Mouse (Mus musculus): ENCODE measurements around the gene Krtap3-2. TPM values are rescaled to one million over a fixed set of nuclear protein-coding genes. Genes with fewer than 3 reads are reported as not detected.

The Krtap3-2 gene
- polyA plus RNA-seq, 1 experiment from 2014 or later = not detected

DNA sequence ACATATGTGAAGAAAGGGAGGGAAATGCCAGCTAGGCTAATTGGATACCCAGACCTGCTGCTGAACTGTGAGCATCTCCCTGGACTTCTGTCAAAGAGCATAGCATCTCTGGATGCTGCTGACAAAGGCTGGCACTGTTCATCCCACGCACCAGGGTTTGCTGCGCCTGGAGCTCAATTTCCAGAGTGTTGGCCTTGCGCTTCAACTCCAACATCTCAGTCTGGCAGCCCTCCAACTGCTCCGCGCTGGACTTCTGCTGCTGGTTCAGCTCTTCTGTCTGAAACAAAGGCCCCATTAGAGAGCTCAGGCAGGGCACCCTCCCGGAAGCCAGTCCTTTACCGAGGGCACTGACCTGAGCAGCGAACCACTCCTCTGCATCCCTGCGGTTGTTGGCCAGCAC lies 16.9 kb downstream of the Krtap3-2 start:
- no peak overlapping the region for H3K27ac ChIP-seq (ENCODE audit: low read depth, low read length)
- H3K4me2 ChIP-seq = no peak overlapping the region
- 69% methylated on average over 9 of the region's 9 CpGs for WGBS (ENCODE audit: insufficient replicate concordance)

GRCm38 (mm10) chr11:99521288-99521860 lies 35.3 kb downstream of the Krtap3-2 start, which contains the start of gene Krt39:
Gene Krt39 (minus strand): TSS chr11:99521338.
- no peaks in the 10 kb centered on the region for H3K27me3 ChIP-seq (ENCODE audit: control insufficient read depth, insufficient read depth, low read length)
- no peaks in the 10 kb centered on the region for H3K9me3 ChIP-seq (replicated peaks; ENCODE audit: control insufficient read depth, low read length)
- no peak within 1 kb of the TSS for H3K4me2 ChIP-seq
- H3K36me3 ChIP-seq (ENCODE audit: control insufficient read depth, insufficient read depth, low read length) = no peaks in the 10 kb centered on the region
- ATAC-seq (replicated peaks; ENCODE audit: insufficient number of reproducible peaks, low FRiP score, low TSS enrichment) = no peak
- WGBS (ENCODE audit: insufficient replicate concordance) = 80% methylated on average over 13 of the region's 13 CpGs
- H3K27ac ChIP-seq (ENCODE audit: low read depth, low read length) = no peak within 1 kb of the TSS
- H3K4me3 ChIP-seq (ENCODE audit: low read depth, low read length) = no peak within 1 kb of the TSS
- H3K9ac ChIP-seq (ENCODE audit: low read depth, low read length) = no peak within 1 kb of the TSS
- H3K4me1 ChIP-seq (ENCODE audit: control insufficient read depth, insufficient read depth, low read length) = no peaks in the 10 kb centered on the region

More for the DNA sequence above, 16.9 kb downstream of the Krtap3-2 start:
- Histone ChIP-seq H3K4me1 (ENCODE audit: control insufficient read depth, insufficient read depth, low read length) (no peaks in the 10 kb centered on the region), H3K9ac (ENCODE audit: low read depth, low read length) (no peak overlapping the region), H3K27me3 (ENCODE audit: control insufficient read depth, insufficient read depth, low read length) (no peaks in the 10 kb centered on the region), H3K36me3 (ENCODE audit: control insufficient read depth, insufficient read depth, low read length) (no peaks in the 10 kb centered on the region), H3K4me3 (ENCODE audit: low read depth, low read length) (no peak overlapping the region), H3K9me3 (replicated peaks; ENCODE audit: control insufficient read depth, low read length) (no peaks in the 10 kb centered on the region)
- no peak for ATAC-seq (replicated peaks; ENCODE audit: insufficient number of reproducible peaks, low FRiP score, low TSS enrichment)

DNA sequence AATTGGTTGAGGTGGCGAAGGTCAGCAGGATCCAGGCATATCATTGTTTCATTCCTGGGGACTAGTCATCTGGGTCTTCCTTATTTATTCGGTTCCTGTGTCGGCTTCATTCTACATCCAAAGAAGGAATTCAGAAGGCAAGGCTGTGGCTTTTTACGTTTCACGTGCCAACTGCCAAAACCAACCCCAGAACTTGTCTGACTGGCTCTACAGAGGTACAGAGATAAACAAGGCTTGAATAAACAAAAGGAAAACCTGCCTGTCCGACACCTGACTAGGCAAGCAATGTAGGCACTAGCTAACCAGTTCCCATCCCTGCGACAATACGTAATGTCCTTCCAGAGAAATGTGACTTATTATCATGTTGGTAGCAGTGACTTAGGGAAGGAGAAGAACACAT lies 42.6 kb downstream of the Krtap3-2 start:
- ATAC-seq (replicated peaks; ENCODE audit: insufficient number of reproducible peaks, low FRiP score, low TSS enrichment) = no peak
- Histone ChIP-seq H3K9ac (ENCODE audit: low read depth, low read length) (no peak overlapping the region), H3K4me3 (ENCODE audit: low read depth, low read length) (no peak overlapping the region), H3K9me3 (replicated peaks; ENCODE audit: control insufficient read depth, low read length) (no peaks in the 10 kb centered on the region), H3K36me3 (ENCODE audit: control insufficient read depth, insufficient read depth, low read length) (no peaks in the 10 kb centered on the region), H3K27ac (ENCODE audit: low read depth, low read length) (no peak overlapping the region), H3K4me1 (ENCODE audit: control insufficient read depth, insufficient read depth, low read length) (no peaks in the 10 kb centered on the region), H3K27me3 (ENCODE audit: control insufficient read depth, insufficient read depth, low read length) (no peaks in the 10 kb centered on the region), H3K4me2 (no peak overlapping the region)
- WGBS (ENCODE audit: insufficient replicate concordance) = 79% methylated on average over 8 of the region's 8 CpGs

Other genes starting within 250 kb of the Krtap3-2 start
- gene Krt25, start 233.9 kb downstream of the Krtap3-2 start, polyA plus RNA-seq (2014; fragmentation: Nextera tagmentation; extraction: Ambion mirVana) = not detected in 2 replicates
- not detected in 2 replicates for gene Krt26, start 218.9 kb downstream of the Krtap3-2 start, polyA plus RNA-seq (2014; fragmentation: Nextera tagmentation; extraction: Ambion mirVana)
- not detected in 2 replicates for gene Krt27, start 205.7 kb downstream of the Krtap3-2 start, polyA plus RNA-seq (2014; fragmentation: Nextera tagmentation; extraction: Ambion mirVana)
- gene Krt28, start 181.9 kb downstream of the Krtap3-2 start, polyA plus RNA-seq (2014; fragmentation: Nextera tagmentation; extraction: Ambion mirVana) = 0.16 TPM in 1 of 2 replicates, not detected in the other
- 12.9 and 14.9 TPM in 2 replicates for gene Krt10, start 167.5 kb downstream of the Krtap3-2 start, polyA plus RNA-seq (2014; fragmentation: Nextera tagmentation; extraction: Ambion mirVana)
- gene Krt12, start 134.6 kb downstream of the Krtap3-2 start, polyA plus RNA-seq (2014; fragmentation: Nextera tagmentation; extraction: Ambion mirVana) = not detected in 2 replicates
- gene Krt20, start 118.7 kb downstream of the Krtap3-2 start, polyA plus RNA-seq (2014; fragmentation: Nextera tagmentation; extraction: Ambion mirVana) = 3.7 and 5.4 TPM in 2 replicates
- 0.43 and 0.51 TPM in 2 replicates for gene Krt23, start 63.7 kb downstream of the Krtap3-2 start, polyA plus RNA-seq (2014; fragmentation: Nextera tagmentation; extraction: Ambion mirVana)
- gene Krt39, start 35.5 kb downstream of the Krtap3-2 start, polyA plus RNA-seq (2014; fragmentation: Nextera tagmentation; extraction: Ambion mirVana) = not detected in 2 replicates
- not detected in 2 replicates for gene Krt40, start 13.7 kb downstream of the Krtap3-2 start, polyA plus RNA-seq (2014; fragmentation: Nextera tagmentation; extraction: Ambion mirVana)
- gene Krtap3-3, start 6.0 kb downstream of the Krtap3-2 start, polyA plus RNA-seq (2014; fragmentation: Nextera tagmentation; extraction: Ambion mirVana) = not detected in 2 replicates
- gene Gm11939, start 2.6 kb upstream of the Krtap3-2 start, polyA plus RNA-seq (2014; fragmentation: Nextera tagmentation; extraction: Ambion mirVana) = not detected in 2 replicates
- gene Krtap3-1, start 9.8 kb upstream of the Krtap3-2 start, polyA plus RNA-seq (2014; fragmentation: Nextera tagmentation; extraction: Ambion mirVana) = not detected in 2 replicates
- not detected in 2 replicates for gene Krtap1-5, start 24.2 kb upstream of the Krtap3-2 start, polyA plus RNA-seq (2014; fragmentation: Nextera tagmentation; extraction: Ambion mirVana)
- not detected in 2 replicates for gene Krtap1-4, start 26.8 kb upstream of the Krtap3-2 start, polyA plus RNA-seq (2014; fragmentation: Nextera tagmentation; extraction: Ambion mirVana)
- not detected in 2 replicates for gene Krtap1-3, start 34.5 kb upstream of the Krtap3-2 start, polyA plus RNA-seq (2014; fragmentation: Nextera tagmentation; extraction: Ambion mirVana)
- not detected in 2 replicates for gene Krtap9-3, start 41.3 kb upstream of the Krtap3-2 start, polyA plus RNA-seq (2014; fragmentation: Nextera tagmentation; extraction: Ambion mirVana)
- not detected in 2 replicates for gene Gm11938, start 46.5 kb upstream of the Krtap3-2 start, polyA plus RNA-seq (2014; fragmentation: Nextera tagmentation; extraction: Ambion mirVana)
- not detected in 2 replicates for gene Gm11937, start 53.3 kb upstream of the Krtap3-2 start, polyA plus RNA-seq (2014; fragmentation: Nextera tagmentation; extraction: Ambion mirVana)
- gene Krtap2-4, start 58.0 kb upstream of the Krtap3-2 start, polyA plus RNA-seq (2014; fragmentation: Nextera tagmentation; extraction: Ambion mirVana) = not detected in 2 replicates
- not detected in 2 replicates for gene Gm11562, start 63.6 kb upstream of the Krtap3-2 start, polyA plus RNA-seq (2014; fragmentation: Nextera tagmentation; extraction: Ambion mirVana)
- gene Krtap4-1, start 71.4 kb upstream of the Krtap3-2 start, polyA plus RNA-seq (2014; fragmentation: Nextera tagmentation; extraction: Ambion mirVana) = not detected in 2 replicates
- gene Krtap4-2, start 78.2 kb upstream of the Krtap3-2 start, polyA plus RNA-seq (2014; fragmentation: Nextera tagmentation; extraction: Ambion mirVana) = not detected in 2 replicates
- not detected in 2 replicates for gene Krtap4-7, start 87.2 kb upstream of the Krtap3-2 start, polyA plus RNA-seq (2014; fragmentation: Nextera tagmentation; extraction: Ambion mirVana)
- gene Gm11555, start 93.4 kb upstream of the Krtap3-2 start, polyA plus RNA-seq (2014; fragmentation: Nextera tagmentation; extraction: Ambion mirVana) = not detected in 2 replicates
- gene Gm11563, start 102.1 kb upstream of the Krtap3-2 start, polyA plus RNA-seq (2014; fragmentation: Nextera tagmentation; extraction: Ambion mirVana) = not detected in 2 replicates
- gene Krtap4-6, start 109.1 kb upstream of the Krtap3-2 start, polyA plus RNA-seq (2014; fragmentation: Nextera tagmentation; extraction: Ambion mirVana) = not detected in 2 replicates
- gene Gm14190, start 133.9 kb upstream of the Krtap3-2 start, polyA plus RNA-seq (2014; fragmentation: Nextera tagmentation; extraction: Ambion mirVana) = not detected in 2 replicates
- not detected in 2 replicates for gene Gm14180, start 177.4 kb upstream of the Krtap3-2 start, polyA plus RNA-seq (2014; fragmentation: Nextera tagmentation; extraction: Ambion mirVana)
- not detected in 2 replicates for gene Gm11595, start 216.1 kb upstream of the Krtap3-2 start, polyA plus RNA-seq (2014; fragmentation: Nextera tagmentation; extraction: Ambion mirVana)
- not detected in 2 replicates for gene Krtap4-8, start 223.9 kb upstream of the Krtap3-2 start, polyA plus RNA-seq (2014; fragmentation: Nextera tagmentation; extraction: Ambion mirVana)
- not detected in 2 replicates for gene Krtap4-9, start 228.3 kb upstream of the Krtap3-2 start, polyA plus RNA-seq (2014; fragmentation: Nextera tagmentation; extraction: Ambion mirVana)
- not detected in 2 replicates for gene Gm11596, start 236.6 kb upstream of the Krtap3-2 start, polyA plus RNA-seq (2014; fragmentation: Nextera tagmentation; extraction: Ambion mirVana)
- not detected in 2 replicates for gene Gm11569, start 242.1 kb upstream of the Krtap3-2 start, polyA plus RNA-seq (2014; fragmentation: Nextera tagmentation; extraction: Ambion mirVana)
- not detected in 2 replicates for gene Gm11554, start 247.6 kb upstream of the Krtap3-2 start, polyA plus RNA-seq (2014; fragmentation: Nextera tagmentation; extraction: Ambion mirVana)

Measured in heart, embryonic 11.5 days (tissue).